Mouse (Mus musculus): Measurements from ENCODE around the gene Mex3a. TPM values are rescaled to one million over a fixed set of nuclear protein-coding genes. Genes with fewer than 3 reads are reported as not detected.
A peak's percentile ranks its signal among the peaks of the same experiment; 100 is the strongest.

The Mex3a gene
- polyA plus RNA-seq, 1 experiment from 2014 or later, result 44.4 TPM

- Histone ChIP-seq H3K4me2 (ENCODE audit: low read depth, low read length, severe bottlenecking) (no peak overlapping the region), H3K9me3 (ENCODE audit: control insufficient read depth, low read length) (no peaks in the 10 kb centered on the region), H3K27ac (ENCODE audit: low read depth, low read length) (no peak overlapping the region), H3K4me1 (replicated peaks; ENCODE audit: control insufficient read depth, insufficient read depth, low read length) (peaks cover 9% of the 10 kb centered on the region), H3K4me3 (ENCODE audit: low read depth, low read length) (no peak overlapping the region), H3K9ac (ENCODE audit: low read length) (no peak overlapping the region), H3K27me3 (ENCODE audit: control insufficient read depth, insufficient read depth, low read length) (no peaks in the 10 kb centered on the region), H3K36me3 (ENCODE audit: control insufficient read depth, insufficient read depth, low read length) (no peaks in the 10 kb centered on the region)
- DNase-seq (ENCODE audit: low spot score) (no peak), ATAC-seq (replicated peaks; ENCODE audit: low FRiP score) (no peak)
- WGBS, result 75% methylated on average over 9 of the region's 9 CpGs
Observed at GRCm38 (mm10) chr3:88494836-88495628, 37.2 kb upstream of the Mex3a start.

GRCm38 (mm10) chr3:88495741-88496415 is 36.3 kb upstream of the Mex3a start:
- no peak overlapping the region for H3K9ac ChIP-seq (ENCODE audit: low read length)
- ATAC-seq (replicated peaks; ENCODE audit: low FRiP score) (no peak), DNase-seq (ENCODE audit: low spot score) (no peak)
- H3K4me3 ChIP-seq (ENCODE audit: low read depth, low read length), result no peak overlapping the region
- H3K36me3 ChIP-seq (ENCODE audit: control insufficient read depth, insufficient read depth, low read length), result no peaks in the 10 kb centered on the region
- 89% methylated on average over 10 of the region's 10 CpGs for WGBS
- H3K27ac ChIP-seq (ENCODE audit: low read depth, low read length), result no peak overlapping the region
- no peaks in the 10 kb centered on the region for H3K9me3 ChIP-seq (ENCODE audit: control insufficient read depth, low read length)
- H3K27me3 ChIP-seq (ENCODE audit: control insufficient read depth, insufficient read depth, low read length), result no peaks in the 10 kb centered on the region
- H3K4me1 ChIP-seq (replicated peaks; ENCODE audit: control insufficient read depth, insufficient read depth, low read length), result peaks cover 9% of the 10 kb centered on the region
- H3K4me2 ChIP-seq (ENCODE audit: low read depth, low read length, severe bottlenecking), result no peak overlapping the region

- Histone ChIP-seq H3K27me3 (ENCODE audit: control insufficient read depth, insufficient read depth, low read length) (peaks cover 16% of the 10 kb centered on the region), H3K9me3 (ENCODE audit: control insufficient read depth, low read length) (no peaks in the 10 kb centered on the region), H3K4me2 (ENCODE audit: low read depth, low read length, severe bottlenecking) (no peak overlapping the region), H3K4me3 (ENCODE audit: low read depth, low read length) (no peak overlapping the region), H3K36me3 (ENCODE audit: control insufficient read depth, insufficient read depth, low read length) (no peaks in the 10 kb centered on the region), H3K9ac (ENCODE audit: low read length) (no peak overlapping the region), H3K4me1 (replicated peaks; ENCODE audit: control insufficient read depth, insufficient read depth, low read length) (peaks cover 8% of the 10 kb centered on the region), H3K27ac (ENCODE audit: low read depth, low read length) (no peak overlapping the region)
- 80% methylated on average over 4 of the region's 4 CpGs for WGBS
- no peak for DNase-seq (ENCODE audit: low spot score)
- ATAC-seq (replicated peaks; ENCODE audit: low FRiP score), result no peak
Observed at GRCm38 (mm10) chr3:88499580-88499979, 32.6 kb upstream of the Mex3a start.

GRCm38 (mm10) chr3:88500087-88500486 is 32.1 kb upstream of the Mex3a start:
- DNase-seq (ENCODE audit: low spot score) (no peak), ATAC-seq (replicated peaks; ENCODE audit: low FRiP score) (no peak)
- Histone ChIP-seq H3K27me3 (ENCODE audit: control insufficient read depth, insufficient read depth, low read length) (peaks cover 16% of the 10 kb centered on the region), H3K36me3 (ENCODE audit: control insufficient read depth, insufficient read depth, low read length) (no peaks in the 10 kb centered on the region), H3K27ac (ENCODE audit: low read depth, low read length) (no peak overlapping the region), H3K4me1 (replicated peaks; ENCODE audit: control insufficient read depth, insufficient read depth, low read length) (peaks cover 8% of the 10 kb centered on the region), H3K9ac (ENCODE audit: low read length) (no peak overlapping the region), H3K4me3 (ENCODE audit: low read depth, low read length) (no peak overlapping the region), H3K9me3 (ENCODE audit: control insufficient read depth, low read length) (no peaks in the 10 kb centered on the region), H3K4me2 (ENCODE audit: low read depth, low read length, severe bottlenecking) (no peak overlapping the region)
- WGBS, result 89% methylated on average over 7 of the region's 7 CpGs

GRCm38 (mm10) chr3:88500655-88501365 is 31.4 kb upstream of the Mex3a start:
- WGBS, result 49% methylated on average over 4 of the region's 4 CpGs
- DNase-seq (ENCODE audit: low spot score), result no peak
- Histone ChIP-seq H3K4me2 (ENCODE audit: low read depth, low read length, severe bottlenecking) (no peak overlapping the region), H3K27me3 (ENCODE audit: control insufficient read depth, insufficient read depth, low read length) (peaks cover 16% of the 10 kb centered on the region), H3K27ac (ENCODE audit: low read depth, low read length) (no peak overlapping the region), H3K9me3 (ENCODE audit: control insufficient read depth, low read length) (no peaks in the 10 kb centered on the region), H3K36me3 (ENCODE audit: control insufficient read depth, insufficient read depth, low read length) (no peaks in the 10 kb centered on the region), H3K9ac (ENCODE audit: low read length) (no peak overlapping the region), H3K4me1 (replicated peaks; ENCODE audit: control insufficient read depth, insufficient read depth, low read length) (peaks cover 8% of the 10 kb centered on the region), H3K4me3 (ENCODE audit: low read depth, low read length) (no peak overlapping the region)
- ATAC-seq (replicated peaks; ENCODE audit: low FRiP score), result no peak

- Histone ChIP-seq H3K4me1 (replicated peaks; ENCODE audit: control insufficient read depth, insufficient read depth, low read length) (peaks cover 8% of the 10 kb centered on the region), H3K27ac (ENCODE audit: low read depth, low read length) (no peak overlapping the region), H3K4me2 (ENCODE audit: low read depth, low read length, severe bottlenecking) (no peak overlapping the region; the same call in 1 of the 2 replicates), H3K36me3 (ENCODE audit: control insufficient read depth, insufficient read depth, low read length) (no peaks in the 10 kb centered on the region), H3K9ac (ENCODE audit: low read length) (no peak overlapping the region), H3K27me3 (ENCODE audit: control insufficient read depth, insufficient read depth, low read length) (peaks cover 16% of the 10 kb centered on the region), H3K4me3 (ENCODE audit: low read depth, low read length) (0 out of 2 replicates have a peak overlapping the region, but pooled peaks have one; percentile 49), H3K9me3 (ENCODE audit: control insufficient read depth, low read length) (no peaks in the 10 kb centered on the region)
- no peak for ATAC-seq (replicated peaks; ENCODE audit: low FRiP score)
- DNase-seq (ENCODE audit: low spot score), result no peak
- 53% methylated on average over 6 of the region's 6 CpGs for WGBS
Observed at GRCm38 (mm10) chr3:88501366-88502030, 30.7 kb upstream of the Mex3a start.

- H3K4me3 ChIP-seq (ENCODE audit: low read depth, low read length), result peak overlapping the region; percentile 49
- H3K9ac ChIP-seq (ENCODE audit: low read length), result no peak overlapping the region; the same call in 1 of the 2 replicates
- no peak for ATAC-seq (replicated peaks; ENCODE audit: low FRiP score)
- H3K27me3 ChIP-seq (ENCODE audit: control insufficient read depth, insufficient read depth, low read length), result peaks cover 16% of the 10 kb centered on the region
- no peaks in the 10 kb centered on the region for H3K9me3 ChIP-seq (ENCODE audit: control insufficient read depth, low read length)
- DNase-seq (ENCODE audit: low spot score), result no peak
- peak overlapping the region; percentile 98 for H3K4me2 ChIP-seq (ENCODE audit: low read depth, low read length, severe bottlenecking)
- no peak overlapping the region for H3K27ac ChIP-seq (ENCODE audit: low read depth, low read length)
- H3K4me1 ChIP-seq (replicated peaks; ENCODE audit: control insufficient read depth, insufficient read depth, low read length), result peaks cover 8% of the 10 kb centered on the region
- 14% methylated on average over 11 of the region's 11 CpGs for WGBS
- H3K36me3 ChIP-seq (ENCODE audit: control insufficient read depth, insufficient read depth, low read length), result no peaks in the 10 kb centered on the region
Observed at GRCm38 (mm10) chr3:88502031-88502571, 30.1 kb upstream of the Mex3a start.

Data from forebrain, embryonic 11.5 days (tissue).